Mouse (Mus musculus) ES-E14 (cell line): ENCODE results near the gene Celsr1.

Experiments
- CHD2 ChIP-seq: IDR thresholded peaks from 2 replicates; pipeline ENCODE4 v1.6.1; 2014; ENCODE audit warnings: mild to moderate bottlenecking, low read depth, low read length, inconsistent platforms
- HCFC1 ChIP-seq: IDR thresholded peaks from 2 replicates; pipeline ENCODE4 v1.6.1; 2012; ENCODE audit warnings: low read length, inconsistent platforms, borderline replicate concordance; ENCODE audit not compliant: insufficient read depth
- MAFK ChIP-seq: IDR thresholded peaks from 2 replicates; pipeline ENCODE4 v1.6.1; 2014; ENCODE audit warnings: mild to moderate bottlenecking, low read depth, low read length, inconsistent platforms; ENCODE audit not compliant: insufficient read depth
- ZC3H11A ChIP-seq: IDR thresholded peaks from 2 replicates; pipeline ENCODE4 v1.6.1; 2012; ENCODE audit warnings: low read depth, mild to moderate bottlenecking, inconsistent platforms, low read length, borderline replicate concordance
- ZNF384 ChIP-seq: IDR thresholded peaks from 2 replicates; pipeline ENCODE4 v1.6.1; 2012; ENCODE audit warnings: low read depth, low read length, inconsistent platforms

GRCm38 (mm10) chr15:85908660-85909491, 124.7 kb downstream of the Celsr1 start:
- TF ChIP-seq ZNF384 (no peak), ZC3H11A (no peak), MAFK (no peak), CHD2 (no peak), HCFC1 (no peak)
